In the genomic region with DNA sequence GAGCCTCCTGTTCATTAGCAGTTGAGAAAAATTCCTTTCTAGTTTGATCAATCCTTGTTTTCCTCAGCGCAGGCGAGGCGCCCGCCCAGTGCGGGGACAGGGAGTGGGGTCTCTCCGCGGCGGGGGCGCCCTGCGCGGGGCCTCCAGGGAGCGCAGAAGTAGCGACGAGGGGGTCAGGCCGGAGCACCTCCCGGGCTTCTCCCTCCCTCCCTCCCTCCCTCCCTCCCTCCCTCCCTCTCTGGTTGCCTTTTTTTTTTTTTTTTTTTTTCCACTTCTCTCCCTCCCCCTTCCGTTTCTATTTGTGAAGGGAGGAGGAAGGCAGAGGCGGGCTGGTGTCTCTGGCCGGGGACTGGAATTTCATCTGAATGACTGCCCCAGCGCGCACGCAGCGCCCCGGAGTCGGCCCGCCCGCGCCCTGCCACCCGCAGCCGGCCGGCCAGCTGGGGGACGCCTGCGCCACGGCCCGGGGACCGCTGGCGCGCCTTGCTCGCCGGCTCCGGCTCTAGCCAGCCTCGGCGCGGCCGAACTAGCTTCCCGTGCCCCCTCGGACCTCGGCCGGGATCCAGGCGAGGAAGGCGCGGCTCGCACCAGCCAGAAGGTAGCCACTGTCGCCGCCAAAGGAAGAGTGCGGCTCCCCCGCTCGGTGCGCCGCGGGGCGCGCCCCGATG, we compare ENCODE assay signal across 8 mouse cellular contexts. TPM values are rescaled to one million over a fixed set of nuclear protein-coding genes. Genes with fewer than 3 reads are reported as not detected.
DNase-seq lines count a peak whose midpoint lies in the region; ATAC-seq lines count a peak whose summit lies in the region.

Trim8 (plus strand) TSS at position 302 of the 668 bp plus-strand sequence.

- H3K9ac ChIP-seq in forebrain, embryonic 11.5 days (ENCODE audit: low read length): peak within 1 kb of the TSS; percentile 97
- peak within 1 kb of the TSS; percentile 98 for H3K9ac ChIP-seq in heart, embryonic 14.5 days (ENCODE audit: low read length)
- H3K9ac ChIP-seq in liver, embryonic 13.5 days: peak within 1 kb of the TSS; percentile 95
- peak within 1 kb of the TSS; percentile 97 for H3K9ac ChIP-seq in stomach, embryonic 15.5 days

- H3K4me1 ChIP-seq in forebrain, embryonic 11.5 days (replicated peaks; ENCODE audit: control insufficient read depth, insufficient read depth, low read length): peaks cover 18% of the 10 kb centered on the region
- H3K4me1 ChIP-seq in heart, embryonic 14.5 days (ENCODE audit: control insufficient read depth in 2 of 2, insufficient read depth in 2 of 2, low read length in 2 of 2): peaks cover 16 to 22% of the 10 kb centered on the region in 2 experiments
- peaks cover 61% of the 10 kb centered on the region for H3K4me1 ChIP-seq in liver, embryonic 13.5 days (replicated peaks)
- peaks cover 23% of the 10 kb centered on the region for H3K4me1 ChIP-seq in stomach, embryonic 15.5 days

- no peaks in the 10 kb centered on the region for H3K36me3 ChIP-seq in forebrain, embryonic 11.5 days (ENCODE audit: control insufficient read depth, insufficient read depth, low read length)
- H3K36me3 ChIP-seq in heart, embryonic 14.5 days (ENCODE audit: control insufficient read depth, insufficient read depth, low read length): peaks cover 20% of the 10 kb centered on the region
- peaks cover 15% of the 10 kb centered on the region for H3K36me3 ChIP-seq in liver, embryonic 13.5 days
- H3K36me3 ChIP-seq in stomach, embryonic 15.5 days: peaks cover 2% of the 10 kb centered on the region

- peak within 1 kb of the TSS; percentile 91 for H3K4me3 ChIP-seq in forebrain, embryonic 11.5 days (ENCODE audit: low read depth, low read length)
- H3K4me3 ChIP-seq in heart, embryonic 14.5 days (ENCODE audit: control insufficient read depth in 1 of 2, insufficient read depth in 1 of 2, low read depth in 1 of 2, low read length in 2 of 2): peak within 1 kb of the TSS; percentile 83 to 97
- peak within 1 kb of the TSS; percentile 87 for H3K4me3 ChIP-seq in liver, embryonic 13.5 days (replicated peaks)
- peak within 1 kb of the TSS; percentile 92 for H3K4me3 ChIP-seq in stomach, embryonic 15.5 days (replicated peaks)

- WGBS in forebrain, embryonic 11.5 days: under 1% methylated on average over 44 of the region's 64 CpGs
- under 1% methylated on average over 46 of the region's 64 CpGs for WGBS in heart, embryonic 14.5 days
- under 1% methylated on average over 61 of the region's 64 CpGs for WGBS in liver, embryonic 13.5 days (ENCODE audit: insufficient replicate concordance)
- under 1% methylated on average over 52 of the region's 64 CpGs for WGBS in stomach, embryonic 15.5 days

- H3K27ac ChIP-seq in forebrain, embryonic 11.5 days (ENCODE audit: low read depth, low read length): peak within 1 kb of the TSS; percentile 100
- peak within 1 kb of the TSS; percentile 100 for H3K27ac ChIP-seq in heart, embryonic 14.5 days (replicated peaks in 1 of 2; ENCODE audit: control insufficient read depth in 1 of 2, insufficient read depth in 1 of 2, low read depth in 2 of 2, low read length in 2 of 2)
- H3K27ac ChIP-seq in liver, embryonic 13.5 days: peak within 1 kb of the TSS; percentile 98
- peak within 1 kb of the TSS; percentile 100 for H3K27ac ChIP-seq in stomach, embryonic 15.5 days

- H3K9me3 ChIP-seq in forebrain, embryonic 11.5 days (ENCODE audit: control insufficient read depth, low read length): no peaks in the 10 kb centered on the region
- no peaks in the 10 kb centered on the region for H3K9me3 ChIP-seq in heart, embryonic 14.5 days (ENCODE audit: control insufficient read depth, low read length)
- no peaks in the 10 kb centered on the region for H3K9me3 ChIP-seq in liver, embryonic 13.5 days (replicated peaks)
- no peaks in the 10 kb centered on the region for H3K9me3 ChIP-seq in stomach, embryonic 15.5 days

- no peaks in the 10 kb centered on the region for H3K27me3 ChIP-seq in forebrain, embryonic 11.5 days (ENCODE audit: control insufficient read depth, insufficient read depth, low read length)
- H3K27me3 ChIP-seq in heart, embryonic 14.5 days (ENCODE audit: control insufficient read depth, insufficient read depth, low read length): no peaks in the 10 kb centered on the region
- no peaks in the 10 kb centered on the region for H3K27me3 ChIP-seq in liver, embryonic 13.5 days
- no peaks in the 10 kb centered on the region for H3K27me3 ChIP-seq in stomach, embryonic 15.5 days (replicated peaks)

- H3K4me2 ChIP-seq in forebrain, embryonic 11.5 days (ENCODE audit: low read depth, low read length, severe bottlenecking): peak within 1 kb of the TSS; percentile 97
- H3K4me2 ChIP-seq in heart, embryonic 14.5 days (ENCODE audit: low read length): peak within 1 kb of the TSS; percentile 92
- peak within 1 kb of the TSS; percentile 91 for H3K4me2 ChIP-seq in liver, embryonic 13.5 days
- peak within 1 kb of the TSS; percentile 84 for H3K4me2 ChIP-seq in stomach, embryonic 15.5 days

- ATAC-seq in forebrain, embryonic 11.5 days (replicated peaks; ENCODE audit: low FRiP score): peak; percentile 58
- ATAC-seq in heart, embryonic 14.5 days (ENCODE audit: insufficient number of reproducible peaks, insufficient read depth, low FRiP score, low read depth): peak; percentile 28
- ATAC-seq in liver, embryonic 13.5 days (ENCODE audit: low read depth): 0 out of 2 replicates have a peak, but pooled peaks have one; percentile 5
- peak; percentile 40 for ATAC-seq in stomach, embryonic 15.5 days (ENCODE audit: insufficient read depth, low FRiP score, low read depth)

- peak; percentile 73 for DNase-seq in CD4-positive, CD25-positive, alpha-beta regulatory T cell, adult 2 months (ENCODE audit: low read depth, low spot score)
- peak; percentile 94 for DNase-seq in brain, adult 2 months (ENCODE audit: low read depth, low spot score)
- DNase-seq in forebrain, embryonic 11.5 days (ENCODE audit: low spot score): peak; percentile 94
- DNase-seq in kidney, postnatal 10 days: peak; percentile 90
- peak; percentile 56 for DNase-seq in liver, embryonic 13.5 days
- DNase-seq in neural tube, embryonic 10.5 days (ENCODE audit: extremely low spot score, low spot score): peak; percentile 89

RNA-seq across cellular contexts. Expression of gene Trim8, which starts in this region (rescaled TPM):
- polyA plus RNA-seq in forebrain, embryonic 11.5 days (2014; fragmentation: Nextera tagmentation; extraction: Ambion mirVana): 30.7 and 39.5 TPM in 2 replicates
- polyA plus RNA-seq in heart, embryonic 14.5 days (2014; fragmentation: Nextera tagmentation; extraction: Ambion mirVana): 23.4 TPM in 2 replicates
- 9.1 and 9.2 TPM in 2 replicates for polyA plus RNA-seq in liver, embryonic 13.5 days (2015; fragmentation: Nextera tagmentation; extraction: Ambion mirVana)
- polyA plus RNA-seq in stomach, embryonic 15.5 days (2015; fragmentation: Nextera tagmentation; extraction: Ambion mirVana): 20.4 and 20.9 TPM in 2 replicates

Comparison
In these comparisons a context has a peak if more than half of its experiments do, and no peak if none do; other contexts are left out.
1. Peak in every context shown above with its lines: DNase-seq, ATAC-seq, H3K4me3 ChIP-seq and H3K27ac ChIP-seq.
2. ATAC-seq: peak in every context shown above with its lines; median percentile 58 in forebrain, embryonic 11.5 days; 40 in stomach, embryonic 15.5 days; 28 in heart, embryonic 14.5 days; 5 in liver, embryonic 13.5 days.